Mouse (Mus musculus) hindbrain, embryonic 16.5 days (tissue): ENCODE measurements around the gene Bcl11b. TPM values are rescaled to one million over a fixed set of nuclear protein-coding genes. Genes with fewer than 3 reads are reported as not detected.

Experiments
- ATAC-seq: fragments of 200-750 bp; cut with Nextera tagmentation; 2 replicates; pipeline ENCODE4 v1.8.0; 2017; ENCODE audit warnings: moderate TSS enrichment, moderate library complexity
- H3K27ac ChIP-seq: fragments of 300-500 bp; sonication (generic); 2 replicates; pipeline ENCODE4 v1.5.1; 2014; ENCODE audit warnings: low read depth, mild to moderate bottlenecking, control low read depth, low read length, moderate library complexity
- H3K27me3 ChIP-seq: fragments of 300-500 bp; sonication (generic); replicated peaks from 2 replicates; pipeline ENCODE4 v1.6.1; 2014; ENCODE audit warnings: low read length; ENCODE audit not compliant: control insufficient read depth, insufficient read depth
- H3K36me3 ChIP-seq: fragments of 300-500 bp; sonication (generic); 2 replicates; pipeline ENCODE4 v1.6.1; 2014; ENCODE audit warnings: mild to moderate bottlenecking, low read length, moderate library complexity, mixed read lengths; ENCODE audit not compliant: control insufficient read depth, insufficient read depth
- H3K4me1 ChIP-seq: fragments of 300-500 bp; sonication (generic); 2 replicates; pipeline ENCODE4 v1.6.1; 2014; ENCODE audit warnings: low read depth, low read length; ENCODE audit not compliant: control insufficient read depth, insufficient read depth
- H3K4me2 ChIP-seq: fragments of 300-500 bp; sonication (generic); 2 replicates; pipeline ENCODE4 v1.6.1; 2014; ENCODE audit warnings: mild to moderate bottlenecking, low read length, control low read depth, moderate library complexity
- H3K4me3 ChIP-seq: fragments of 300-500 bp; sonication (generic); 2 replicates; pipeline ENCODE4 v1.5.1; 2014; ENCODE audit warnings: mild to moderate bottlenecking, low read length, control low read depth, moderate library complexity
- H3K9ac ChIP-seq: fragments of 300-500 bp; sonication (generic); 2 replicates; pipeline ENCODE4 v1.6.1; 2014; ENCODE audit warnings: low read depth, mild to moderate bottlenecking, control low read depth, low read length, moderate library complexity
- H3K9me3 ChIP-seq: fragments of 300-500 bp; sonication (generic); 2 replicates; pipeline ENCODE4 v1.6.1; 2014; ENCODE audit warnings: mild to moderate bottlenecking, low read length, moderate library complexity; ENCODE audit not compliant: control insufficient read depth
- WGBS: fragments of 180-500 bp; shearing (Covaris S2); extraction: QIAGEN DNeasy Blood & Tissue Kit; methylation state at CpG from one replicate; pipeline ENCODE4 v1.1.7; 2014; 5-methylcytosine and 5-hydroxymethylcytosine counted together
- polyA plus RNA-seq: library from polyadenylated mRNA; unstranded; fragments of >200 nt; fragmentation: Nextera tagmentation; extraction: Ambion mirVana; gene quantifications from 2 replicates; pipeline ENCODE4 v1.2.1, GENCODE M21; 2015

The Bcl11b gene
- polyA plus RNA-seq, 1 experiment from 2014 or later, result 12.0 TPM

DNA sequence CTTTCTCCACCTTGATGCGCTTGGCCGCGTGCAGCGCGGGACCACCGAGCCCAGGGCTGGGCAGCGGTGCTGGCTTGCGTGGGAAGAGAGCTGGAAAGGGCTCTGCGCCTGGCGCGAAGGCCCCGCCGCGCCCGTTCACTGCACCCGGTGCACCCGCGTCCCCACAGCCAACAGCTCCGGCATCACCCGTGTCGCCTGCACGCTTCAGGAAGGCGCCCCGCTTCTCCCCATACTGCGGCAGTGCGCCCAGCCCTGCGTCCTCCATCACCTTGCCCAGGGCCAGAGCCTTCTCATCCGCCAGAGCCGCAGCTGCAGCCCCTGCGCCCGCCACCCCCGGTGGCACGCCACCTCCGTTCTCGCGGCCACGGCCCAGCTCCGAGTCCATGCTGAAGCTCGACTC lies 87.4 kb downstream of the Bcl11b start:
- Histone ChIP-seq H3K4me3 (no peak overlapping the region), H3K27ac (no peak overlapping the region), H3K9me3 (peaks cover 8% of the 10 kb centered on the region), H3K9ac (no peak overlapping the region), H3K4me2 (no peak overlapping the region), H3K4me1 (peaks cover 4% of the 10 kb centered on the region), H3K27me3 (no peaks in the 10 kb centered on the region), H3K36me3 (peaks cover 17% of the 10 kb centered on the region)
- 98% methylated on average over 35 of the region's 39 CpGs for WGBS
- ATAC-seq, result no peak

DNA sequence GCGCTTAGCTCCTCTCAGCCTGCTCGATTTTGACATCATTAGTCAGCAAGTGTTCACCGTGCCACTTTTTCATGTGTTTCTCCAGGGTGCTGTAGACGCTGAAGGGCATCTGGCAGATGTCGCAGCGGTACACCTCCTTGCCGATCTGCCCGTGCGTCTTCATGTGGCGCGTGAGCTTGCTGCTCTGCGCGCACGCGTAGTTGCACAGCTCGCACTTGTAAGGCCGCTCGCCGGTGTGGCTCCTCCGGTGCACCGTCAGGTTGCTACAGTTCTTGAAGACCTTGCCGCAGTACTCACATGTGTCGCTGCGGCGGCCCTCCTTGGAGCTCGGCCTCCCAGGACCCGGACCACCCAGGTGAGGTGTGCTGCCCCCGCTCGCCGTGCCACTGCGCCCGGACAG lies 88.0 kb downstream of the Bcl11b start:
- no peak overlapping the region for H3K4me2 ChIP-seq
- H3K27ac ChIP-seq, result no peak overlapping the region
- H3K36me3 ChIP-seq, result peaks cover 17% of the 10 kb centered on the region
- 96% methylated on average over 32 of the region's 32 CpGs for whole genome bisulfite sequencing
- no peaks in the 10 kb centered on the region for H3K27me3 ChIP-seq
- no peak overlapping the region for H3K4me3 ChIP-seq
- H3K9me3 ChIP-seq, result peaks cover 8% of the 10 kb centered on the region
- H3K4me1 ChIP-seq, result no peaks in the 10 kb centered on the region
- no peak for ATAC-seq
- H3K9ac ChIP-seq, result no peak overlapping the region

DNA sequence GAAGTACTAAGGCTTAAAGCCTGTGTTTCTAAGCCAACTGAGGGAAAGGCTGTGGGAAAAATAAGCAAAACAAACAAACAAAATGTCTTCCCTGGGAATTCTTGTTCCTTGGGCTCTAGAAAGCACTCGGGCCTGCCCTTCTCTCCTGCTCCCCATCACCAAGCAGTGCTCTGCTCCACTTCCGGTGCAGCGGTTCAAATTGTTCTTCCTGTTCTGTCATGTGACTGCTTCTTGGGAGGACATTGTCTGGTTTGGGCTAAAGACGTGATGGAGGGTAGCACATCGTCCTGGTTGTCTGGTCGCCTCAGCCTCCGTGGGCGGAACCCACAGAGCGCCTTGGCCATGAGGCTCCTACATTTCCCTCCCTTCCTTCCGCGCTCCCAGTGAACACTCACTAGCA lies 94.6 kb downstream of the Bcl11b start:
- Histone ChIP-seq H3K4me2 (no peak overlapping the region), H3K9ac (no peak overlapping the region), H3K36me3 (no peaks in the 10 kb centered on the region), H3K27ac (no peak overlapping the region), H3K9me3 (peaks cover 3% of the 10 kb centered on the region; the same call in 1 of the 2 replicates), H3K4me1 (no peaks in the 10 kb centered on the region), H3K27me3 (no peaks in the 10 kb centered on the region), H3K4me3 (no peak overlapping the region)
- no peak for ATAC-seq
- 89% methylated on average over 11 of the region's 11 CpGs for WGBS

GRCm38 (mm10) chr12:107905333-107905732 lies 98.1 kb downstream of the Bcl11b start:
- 98% methylated on average over 3 of the region's 3 CpGs for WGBS
- Histone ChIP-seq H3K4me1 (no peaks in the 10 kb centered on the region), H3K27me3 (no peaks in the 10 kb centered on the region), H3K9ac (no peak overlapping the region), H3K4me2 (no peak overlapping the region), H3K36me3 (no peaks in the 10 kb centered on the region), H3K4me3 (no peak overlapping the region), H3K9me3 (peaks cover 3% of the 10 kb centered on the region; the same call in 1 of the 2 replicates), H3K27ac (no peak overlapping the region)
- ATAC-seq, result no peak

GRCm38 (mm10) chr12:107904457-107904856 lies 98.9 kb downstream of the Bcl11b start:
- no peak overlapping the region for H3K27ac ChIP-seq
- H3K9me3 ChIP-seq, result peaks cover 3% of the 10 kb centered on the region; the same call in 1 of the 2 replicates
- no peaks in the 10 kb centered on the region for H3K27me3 ChIP-seq
- H3K36me3 ChIP-seq, result no peaks in the 10 kb centered on the region
- H3K4me2 ChIP-seq, result no peak overlapping the region
- WGBS, result 77% methylated on average over 11 of the region's 11 CpGs
- no peak overlapping the region for H3K9ac ChIP-seq
- no peak for ATAC-seq
- no peaks in the 10 kb centered on the region for H3K4me1 ChIP-seq
- no peak overlapping the region for H3K4me3 ChIP-seq

GRCm38 (mm10) chr12:107903949-107904348 lies 99.5 kb downstream of the Bcl11b start:
- H3K27ac ChIP-seq, result no peak overlapping the region
- peaks cover 3% of the 10 kb centered on the region; the same call in 1 of the 2 replicates for H3K9me3 ChIP-seq
- H3K36me3 ChIP-seq, result no peaks in the 10 kb centered on the region
- no peak for ATAC-seq
- no peak overlapping the region for H3K4me2 ChIP-seq
- WGBS, result 29% methylated on average over 9 of the region's 9 CpGs
- H3K4me1 ChIP-seq, result no peaks in the 10 kb centered on the region
- H3K27me3 ChIP-seq, result no peaks in the 10 kb centered on the region
- H3K9ac ChIP-seq, result no peak overlapping the region
- no peak overlapping the region for H3K4me3 ChIP-seq

GRCm38 (mm10) chr12:107891449-107891848 lies 112.0 kb downstream of the Bcl11b start:
- no peak overlapping the region for H3K27ac ChIP-seq
- H3K4me2 ChIP-seq, result no peak overlapping the region
- 0 out of 2 replicates have a peak, but pooled peaks cover 2% of the 10 kb centered on the region for H3K4me1 ChIP-seq
- no peak for ATAC-seq
- H3K27me3 ChIP-seq, result no peaks in the 10 kb centered on the region
- H3K9ac ChIP-seq, result no peak overlapping the region
- H3K9me3 ChIP-seq, result no peaks in the 10 kb centered on the region
- H3K4me3 ChIP-seq, result no peak overlapping the region
- 94% methylated on average over 3 of the region's 3 CpGs for WGBS
- H3K36me3 ChIP-seq, result no peaks in the 10 kb centered on the region

- Histone ChIP-seq H3K9ac (no peak overlapping the region), H3K9me3 (no peaks in the 10 kb centered on the region), H3K36me3 (no peaks in the 10 kb centered on the region), H3K4me3 (no peak overlapping the region), H3K27ac (no peak overlapping the region), H3K27me3 (no peaks in the 10 kb centered on the region), H3K4me2 (no peak overlapping the region), H3K4me1 (0 out of 2 replicates have a peak, but pooled peaks cover 2% of the 10 kb centered on the region)
- no peak for ATAC-seq
- 61% methylated on average over 7 of the region's 7 CpGs for WGBS
These were observed 113.1 kb downstream of the Bcl11b start for GRCm38 (mm10) chr12:107890326-107890725.

DNA sequence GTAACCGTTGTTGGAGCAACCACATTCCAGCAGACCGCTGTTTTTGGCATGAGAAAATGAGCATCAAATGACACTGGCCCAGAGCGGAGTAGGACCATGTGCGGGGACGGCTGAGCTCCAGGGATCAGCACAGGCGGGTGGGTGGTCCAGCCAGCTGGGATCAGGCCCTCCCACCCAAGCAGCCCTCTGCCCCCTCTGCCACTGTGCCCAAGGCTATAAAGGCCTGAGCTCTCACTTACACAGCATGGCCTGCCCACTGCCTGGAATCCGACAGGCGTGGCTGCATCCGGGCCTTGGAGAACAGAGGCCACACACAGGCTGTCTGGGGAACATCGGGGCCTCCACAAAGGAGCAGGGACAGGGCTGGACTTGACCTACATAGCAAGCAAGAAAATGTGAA lies 113.6 kb downstream of the Bcl11b start:
- Histone ChIP-seq H3K4me3 (no peak overlapping the region), H3K27me3 (no peaks in the 10 kb centered on the region), H3K4me2 (no peak overlapping the region), H3K36me3 (no peaks in the 10 kb centered on the region), H3K9ac (no peak overlapping the region), H3K4me1 (0 out of 2 replicates have a peak, but pooled peaks cover 2% of the 10 kb centered on the region), H3K27ac (no peak overlapping the region), H3K9me3 (no peaks in the 10 kb centered on the region)
- ATAC-seq, result 0 out of 2 replicates have a peak, but pooled peaks have one; percentile 34
- 65% methylated on average over 10 of the region's 10 CpGs for WGBS

GRCm38 (mm10) chr12:107888646-107889045 lies 114.8 kb downstream of the Bcl11b start:
- no peak for ATAC-seq

More at GRCm38 (mm10) chr12:107888646-107889045, 114.8 kb downstream of the Bcl11b start:
- Histone ChIP-seq H3K36me3 (no peaks in the 10 kb centered on the region), H3K4me3 (no peak overlapping the region), H3K4me1 (0 out of 2 replicates have a peak, but pooled peaks cover 4% of the 10 kb centered on the region), H3K9ac (no peak overlapping the region), H3K4me2 (no peak overlapping the region), H3K9me3 (no peaks in the 10 kb centered on the region), H3K27me3 (no peaks in the 10 kb centered on the region), H3K27ac (no peak overlapping the region)
- 29% methylated on average over 5 of the region's 5 CpGs for WGBS
